Mouse (Mus musculus) hindbrain, postnatal 0 days (tissue): Measurements from ENCODE around the gene Stt3a. TPM values are rescaled to one million over a fixed set of nuclear protein-coding genes. Genes with fewer than 3 reads are reported as not detected.

Source experiments
- ATAC-seq: fragments of 200-750 bp; cut with Nextera tagmentation; 2 replicates; pipeline ENCODE4 v1.8.0; 2017; ENCODE audit warnings: mild to moderate bottlenecking, moderate TSS enrichment, moderate library complexity
- DNase-seq: peaks from one replicate; pipeline ENCODE4 v3.0.0-alpha.2; 2015; ENCODE audit warnings: low spot score
- H3K27ac ChIP-seq: fragments of 300-500 bp; sonication (generic); 2 replicates; pipeline ENCODE4 v1.5.1; 2014; ENCODE audit warnings: mild to moderate bottlenecking
- H3K27me3 ChIP-seq: fragments of 300-500 bp; sonication (generic); 2 replicates; pipeline ENCODE4 v1.6.1; 2014; ENCODE audit warnings: low read length, mixed read lengths; ENCODE audit not compliant: insufficient read depth
- H3K36me3 ChIP-seq: fragments of 300-500 bp; sonication (generic); 2 replicates; pipeline ENCODE4 v1.6.1; 2014; ENCODE audit warnings: low read length, mixed read lengths; ENCODE audit not compliant: insufficient read depth
- H3K4me1 ChIP-seq: fragments of 300-500 bp; sonication (generic); 2 replicates; pipeline ENCODE4 v1.6.1; 2014; ENCODE audit warnings: antibody characterized with exemption, low read length, mixed read lengths; ENCODE audit not compliant: insufficient read depth
- H3K4me2 ChIP-seq: fragments of 300-500 bp; sonication (generic); 2 replicates; pipeline ENCODE4 v1.6.1; 2014; ENCODE audit warnings: low read depth, mild to moderate bottlenecking, low read length, moderate library complexity, mixed read lengths
- H3K4me3 ChIP-seq: fragments of 300-500 bp; sonication (generic); 2 replicates; pipeline ENCODE4 v1.5.1; 2014; ENCODE audit warnings: low read length
- H3K9ac ChIP-seq: fragments of 300-500 bp; sonication (generic); replicated peaks from 2 replicates; pipeline ENCODE4 v1.6.1; 2014; ENCODE audit warnings: mild to moderate bottlenecking, low read length, moderate library complexity, mixed read lengths
- H3K9me3 ChIP-seq: fragments of 300-500 bp; sonication (generic); 2 replicates; pipeline ENCODE4 v1.6.1; 2016; ENCODE audit warnings: low read length, mixed read lengths
- CTCF ChIP-seq: IDR thresholded peaks from 2 replicates; pipeline ENCODE4 v1.5.1; 2016; ENCODE audit warnings: antibody characterized with exemption, control low read depth, low read depth
- WGBS: fragments of 180-500 bp; shearing (Covaris S2); extraction: QIAGEN DNeasy Blood & Tissue Kit; methylation state at CpG from one replicate; pipeline ENCODE4 v1.1.7; 2014; 5-methylcytosine and 5-hydroxymethylcytosine counted together
- polyA plus RNA-seq: library from polyadenylated mRNA; unstranded; fragments of >200 nt; fragmentation: Nextera tagmentation; extraction: Ambion mirVana; gene quantifications from 2 replicates; pipeline ENCODE4 v1.2.1, GENCODE M21; 2015
- total RNA-seq: library from RNA; depleted of rRNA; stranded (reverse); fragments of >200 nt; gene quantifications from 2 replicates; pipeline ENCODE4 v1.2.3, GENCODE M21; 2014; rRNA removed

Gene Stt3a
- total RNA-seq (67.4 and 80.1 TPM in 2 replicates), polyA plus RNA-seq (74.1 and 81.1 TPM in 2 replicates)

- no peaks in the 10 kb centered on the region for H3K27me3 ChIP-seq
- peak within 1 kb of the TSS; percentile 89 for H3K4me2 ChIP-seq
- H3K27ac ChIP-seq = peak within 1 kb of the TSS; percentile 88
- H3K9me3 ChIP-seq = no peaks in the 10 kb centered on the region
- peaks cover 11% of the 10 kb centered on the region; the same call in 1 of the 2 replicates for H3K36me3 ChIP-seq
- peak within 1 kb of the TSS; percentile 76 for H3K9ac ChIP-seq
- peak; percentile 100 for DNase-seq
- WGBS = under 1% methylated on average over 60 of the region's 60 CpGs
- no peak; the same call in 1 of the 2 replicates for TF ChIP-seq CTCF
- peak within 1 kb of the TSS; percentile 91 for H3K4me3 ChIP-seq
- H3K4me1 ChIP-seq = peaks cover 8% of the 10 kb centered on the region; the same call in 1 of the 2 replicates
- peak; percentile 100 for ATAC-seq
These were observed at the start of gene Stt3a for GRCm38 (mm10) chr9:36767203-36768143. TSS of gene Stt3a (minus strand) at chr9:36767679.

- Histone ChIP-seq H3K4me3 (no peak overlapping the region), H3K27me3 (no peaks in the 10 kb centered on the region), H3K27ac (no peak overlapping the region), H3K9me3 (no peaks in the 10 kb centered on the region), H3K4me2 (no peak overlapping the region), H3K9ac (no peak overlapping the region), H3K4me1 (no peaks in the 10 kb centered on the region), H3K36me3 (no peaks in the 10 kb centered on the region)
- ATAC-seq = no peak
- no peak for DNase-seq
- 76% methylated on average over 3 of the region's 3 CpGs for WGBS
- TF ChIP-seq CTCF = peak; percentile 41
These were observed 47.0 kb upstream of the Stt3a start for GRCm38 (mm10) chr9:36814486-36814885.

- TF ChIP-seq CTCF = no peak
- DNase-seq = no peak
- no peak for ATAC-seq
- Histone ChIP-seq H3K9ac (no peak overlapping the region), H3K4me2 (no peak overlapping the region), H3K36me3 (no peaks in the 10 kb centered on the region), H3K4me3 (no peak overlapping the region), H3K9me3 (no peaks in the 10 kb centered on the region), H3K27ac (no peak overlapping the region), H3K4me1 (no peaks in the 10 kb centered on the region), H3K27me3 (no peaks in the 10 kb centered on the region)
- WGBS = 76% methylated on average over 5 of the region's 5 CpGs
These were observed 40.8 kb upstream of the Stt3a start for GRCm38 (mm10) chr9:36808126-36808785.

DNA sequence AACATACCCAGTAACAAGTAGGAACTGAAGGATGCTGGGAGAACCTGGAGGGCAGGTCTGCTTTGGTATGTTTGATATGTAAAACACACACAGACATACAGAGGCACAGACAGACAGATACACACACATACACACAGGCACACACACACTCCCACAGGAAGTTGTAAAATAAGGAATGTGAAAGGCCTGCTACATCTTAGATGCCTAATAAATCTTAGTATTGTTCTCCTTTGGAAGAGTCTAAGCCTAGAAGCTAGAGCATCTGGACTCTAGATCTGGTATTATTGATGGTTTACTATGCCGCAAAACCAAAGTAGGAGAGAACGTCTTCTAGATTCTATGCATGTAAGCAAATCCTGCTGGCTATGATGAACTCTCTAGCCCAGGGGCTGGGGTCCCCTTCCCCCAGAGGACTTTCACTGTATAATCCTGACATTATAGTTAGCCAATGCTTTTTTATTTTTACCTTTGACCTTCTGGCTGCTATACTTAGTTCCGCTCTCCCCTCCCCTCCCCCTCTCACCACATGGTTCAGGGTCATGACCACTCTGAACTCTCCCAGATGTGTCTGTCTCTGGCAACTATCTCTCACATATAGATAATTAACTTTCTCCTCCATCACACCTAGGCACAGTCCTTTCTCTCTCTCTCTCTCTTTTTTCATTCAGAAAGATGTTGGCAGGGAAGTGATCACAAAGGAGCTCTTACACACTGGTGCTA lies 37.9 kb upstream of the Stt3a start:
- no peak for TF ChIP-seq CTCF
- 95% methylated on average over 3 of the region's 3 CpGs for WGBS
- no peak overlapping the region for H3K4me2 ChIP-seq
- no peaks in the 10 kb centered on the region for H3K36me3 ChIP-seq
- H3K27ac ChIP-seq = no peak overlapping the region
- no peaks in the 10 kb centered on the region for H3K4me1 ChIP-seq
- ATAC-seq (no peak), DNase-seq (no peak)
- no peaks in the 10 kb centered on the region for H3K27me3 ChIP-seq
- H3K9ac ChIP-seq = no peak overlapping the region
- no peaks in the 10 kb centered on the region for H3K9me3 ChIP-seq
- no peak overlapping the region for H3K4me3 ChIP-seq

GRCm38 (mm10) chr9:36803926-36804325 lies 36.4 kb upstream of the Stt3a start:
- no peak overlapping the region for H3K4me3 ChIP-seq
- H3K9ac ChIP-seq = no peak overlapping the region
- no peaks in the 10 kb centered on the region for H3K27me3 ChIP-seq
- no peak for TF ChIP-seq CTCF
- no peaks in the 10 kb centered on the region for H3K36me3 ChIP-seq
- H3K9me3 ChIP-seq = no peaks in the 10 kb centered on the region
- ATAC-seq = no peak
- H3K27ac ChIP-seq = no peak overlapping the region
- no peak for DNase-seq
- H3K4me1 ChIP-seq = no peaks in the 10 kb centered on the region
- WGBS = 90% methylated on average over 3 of the region's 3 CpGs
- no peak overlapping the region for H3K4me2 ChIP-seq

GRCm38 (mm10) chr9:36803386-36803785 lies 35.9 kb upstream of the Stt3a start:
- DNase-seq = no peak
- Histone ChIP-seq H3K27ac (no peak overlapping the region), H3K36me3 (no peaks in the 10 kb centered on the region), H3K9me3 (no peaks in the 10 kb centered on the region), H3K27me3 (no peaks in the 10 kb centered on the region), H3K4me2 (no peak overlapping the region), H3K4me3 (no peak overlapping the region), H3K4me1 (no peaks in the 10 kb centered on the region), H3K9ac (no peak overlapping the region)
- no peak for ATAC-seq
- WGBS = 80% methylated on average over 6 of the region's 6 CpGs
- no peak for TF ChIP-seq CTCF
